8 mouse cellular contexts compared by ENCODE assay signal in the genomic region with DNA sequence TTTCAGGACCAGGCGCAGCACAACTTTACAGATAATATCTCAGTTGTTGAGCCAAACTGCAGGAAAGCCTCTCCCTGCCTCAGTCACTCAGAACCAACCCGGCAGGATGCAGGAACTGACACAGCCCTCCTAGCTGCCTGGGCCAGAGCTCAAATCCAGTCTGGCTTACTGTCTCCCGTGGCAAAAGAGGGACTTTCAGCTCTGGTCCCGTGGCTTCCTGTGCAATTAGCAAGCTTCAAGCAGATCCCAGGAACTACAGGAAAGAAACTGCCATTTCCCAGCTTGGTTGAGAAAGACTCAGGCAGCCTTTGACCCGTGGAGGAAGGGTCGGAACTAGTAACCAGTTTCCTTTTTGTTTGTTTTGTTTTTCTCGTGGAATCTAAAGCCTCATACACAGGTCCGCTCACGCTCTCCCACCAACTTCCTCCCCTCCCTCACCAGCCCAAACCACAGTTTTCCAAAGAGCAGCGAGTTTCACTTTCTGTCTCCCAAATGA. TPM values are rescaled to one million over a fixed set of nuclear protein-coding genes. Genes with fewer than 3 reads are reported as not detected.
DNase-seq lines count a peak whose midpoint lies in the region; ATAC-seq lines count a peak whose summit lies in the region.

No protein-coding gene starts in this region.

- H3K9me3 ChIP-seq in intestine, embryonic 15.5 days, result no peaks in the 10 kb centered on the region
- H3K9me3 ChIP-seq in liver, embryonic 16.5 days (replicated peaks; ENCODE audit: control insufficient read depth, low read length), result no peaks in the 10 kb centered on the region

- intact Hi-C loops in left cerebral cortex, postnatal 25 days (cut with DNase I), result no loop called here

- peak overlapping the region; percentile 66 for H3K27ac ChIP-seq in intestine, embryonic 15.5 days
- H3K27ac ChIP-seq in liver, embryonic 16.5 days (ENCODE audit: low read length), result peak overlapping the region; percentile 57

- no peaks in the 10 kb centered on the region for H3K36me3 ChIP-seq in intestine, embryonic 15.5 days
- no peaks in the 10 kb centered on the region for H3K36me3 ChIP-seq in liver, embryonic 16.5 days (ENCODE audit: control insufficient read depth, insufficient read depth)

- 15% methylated on average over 10 of the region's 10 CpGs for WGBS in intestine, embryonic 15.5 days
- 7% methylated on average over 10 of the region's 10 CpGs for WGBS in liver, embryonic 16.5 days (ENCODE audit: insufficient replicate concordance)

- peak overlapping the region; percentile 45 for H3K4me2 ChIP-seq in intestine, embryonic 15.5 days (replicated peaks)
- H3K4me2 ChIP-seq in liver, embryonic 16.5 days (ENCODE audit: low read depth, low read length), result peak overlapping the region; percentile 33

- H3K4me1 ChIP-seq in intestine, embryonic 15.5 days (replicated peaks), result peaks cover 11% of the 10 kb centered on the region; the same call in 1 of the 2 replicates
- H3K4me1 ChIP-seq in liver, embryonic 16.5 days (ENCODE audit: control insufficient read depth, low read depth, low read length), result peaks cover 2% of the 10 kb centered on the region; the same call in 1 of the 2 replicates

- H3K9ac ChIP-seq in intestine, embryonic 15.5 days, result no peak overlapping the region
- peak overlapping the region; percentile 16; the same call in 1 of the 2 replicates for H3K9ac ChIP-seq in liver, embryonic 16.5 days (ENCODE audit: low read depth, low read length)

- H3K4me3 ChIP-seq in intestine, embryonic 15.5 days (replicated peaks), result 0 out of 2 replicates have a peak overlapping the region, but pooled peaks have one; percentile 5
- H3K4me3 ChIP-seq in liver, embryonic 16.5 days (ENCODE audit: low read depth, low read length), result peak overlapping the region; percentile 19; the same call in 1 of the 2 replicates

- no peaks in the 10 kb centered on the region for H3K27me3 ChIP-seq in intestine, embryonic 15.5 days (replicated peaks)
- no peaks in the 10 kb centered on the region; the same call in 1 of the 2 replicates for H3K27me3 ChIP-seq in liver, embryonic 16.5 days (ENCODE audit: control insufficient read depth, insufficient read depth, low read depth, low read length)

- peak; percentile 70 for ATAC-seq in intestine, embryonic 15.5 days
- peak; percentile 75 for ATAC-seq in liver, embryonic 16.5 days (ENCODE audit: low read depth)

- peak; percentile 27 for DNase-seq in ovary, postnatal 14 days (ENCODE audit: low spot score)
- no peak for DNase-seq in ovary, postnatal 10 days (ENCODE audit: low spot score)
- DNase-seq in fibroblast of lung, adult 2 months (ENCODE audit: low read depth), result peak; percentile 74
- no peak for DNase-seq in right cerebral cortex, postnatal 25 days
- no peak for DNase-seq in left cerebral cortex, postnatal 25 days (ENCODE audit: low spot score in 2 of 2)
- no peak for DNase-seq in left cerebral cortex, adult 11 months (ENCODE audit: low spot score)

RNA-seq across cellular contexts. Expression of a gene that starts 24.5 kb away (rescaled TPM):
- polyA plus RNA-seq in intestine, embryonic 15.5 days (2015; fragmentation: Nextera tagmentation; extraction: Ambion mirVana), result 44.5 and 45.3 TPM in 2 replicates
- polyA plus RNA-seq in liver, embryonic 16.5 days (2015; fragmentation: Nextera tagmentation; extraction: Ambion mirVana), result 21.4 and 22.4 TPM in 2 replicates
- 10 to 100 TPM; 31.3 to 34.8 TPM for total RNA-seq in left cerebral cortex, postnatal 25 days (2021)

RNA-seq across cellular contexts. Expression of a gene that starts 38.2 kb away (rescaled TPM):
- 13.9 and 14.1 TPM in 2 replicates for polyA plus RNA-seq in intestine, embryonic 15.5 days (2015; fragmentation: Nextera tagmentation; extraction: Ambion mirVana)
- 6.8 and 9.1 TPM in 2 replicates for polyA plus RNA-seq in liver, embryonic 16.5 days (2015; fragmentation: Nextera tagmentation; extraction: Ambion mirVana)
- 10 to 100 TPM in 1 of 2 experiments, 1 to 10 TPM in 1; 8.7 to 10.1 TPM for total RNA-seq in left cerebral cortex, postnatal 25 days (2021)

Comparison
In these comparisons a context has a peak if more than half of its experiments do, and no peak if none do; other contexts are left out.
1. DNase-seq: peak in ovary, postnatal 14 days (single experiment) and fibroblast of lung, adult 2 months (single experiment); none in ovary, postnatal 10 days (single experiment), right cerebral cortex, postnatal 25 days (single experiment), left cerebral cortex, postnatal 25 days (0 of 2) and left cerebral cortex, adult 11 months (single experiment).